Mouse (Mus musculus): ENCODE data around the gene Sema3e.

Gene Sema3e

DNA sequence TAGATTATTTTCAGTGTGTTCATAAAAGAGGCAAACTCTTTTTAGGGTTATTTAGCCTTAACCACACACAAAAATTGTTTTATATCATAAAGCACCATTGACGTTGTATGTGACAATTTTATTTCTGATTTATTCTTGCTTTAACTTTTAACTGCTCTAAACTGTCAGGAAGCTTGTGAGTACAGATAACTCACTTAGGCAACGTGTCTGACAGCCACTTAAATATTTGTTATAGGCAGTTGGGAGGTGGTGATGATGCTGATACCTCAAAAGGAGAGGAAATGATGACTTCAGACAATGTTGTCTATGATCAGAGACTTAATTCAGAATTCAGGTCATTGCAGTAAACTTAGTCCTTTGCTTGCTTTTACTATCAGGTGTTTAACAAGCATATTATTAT is 181.7 kb downstream of the Sema3e start:
- no peak for ATAC-seq (ENCODE audit: low TSS enrichment)

DNA sequence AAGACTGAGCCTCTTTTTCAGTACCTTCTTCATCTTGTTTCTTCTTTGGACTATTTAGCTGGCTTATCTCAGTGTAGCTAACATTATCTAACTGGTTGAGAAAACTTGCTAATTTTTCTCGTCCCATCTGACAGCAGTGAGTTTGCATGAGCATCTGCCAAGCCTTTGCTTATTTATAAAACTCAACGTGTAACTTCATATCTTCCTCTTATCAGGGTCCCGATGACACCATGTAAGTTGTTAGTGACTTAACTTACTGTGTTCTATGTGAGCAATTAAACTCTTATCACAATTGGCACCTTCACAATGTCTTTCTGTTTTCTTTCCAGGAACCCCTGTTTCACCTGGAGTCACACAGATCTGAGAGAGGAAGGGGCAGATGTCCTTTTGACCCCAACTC is 184.9 kb downstream of the Sema3e start:
- ATAC-seq (ENCODE audit: low TSS enrichment) = no peak

DNA sequence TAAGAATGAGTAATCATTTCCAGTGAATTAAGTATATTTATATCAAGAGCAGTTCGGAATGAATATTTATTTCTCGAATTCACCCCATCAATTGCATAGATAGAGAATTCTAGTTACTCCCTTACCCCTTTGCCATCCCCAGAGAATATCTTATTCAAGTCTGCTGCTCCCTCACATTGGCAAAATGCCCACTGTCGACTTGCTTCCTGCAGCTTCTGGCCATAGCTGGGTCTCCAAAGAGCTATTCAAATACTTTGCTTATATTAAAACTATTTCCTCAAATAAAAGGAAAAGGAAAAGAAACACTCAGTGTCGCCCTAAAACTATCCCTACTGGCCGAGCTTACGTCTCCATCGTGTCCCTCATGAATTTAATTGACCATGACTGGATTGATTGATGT is 191.1 kb downstream of the Sema3e start:
- no peak for ATAC-seq (ENCODE audit: low TSS enrichment)

DNA sequence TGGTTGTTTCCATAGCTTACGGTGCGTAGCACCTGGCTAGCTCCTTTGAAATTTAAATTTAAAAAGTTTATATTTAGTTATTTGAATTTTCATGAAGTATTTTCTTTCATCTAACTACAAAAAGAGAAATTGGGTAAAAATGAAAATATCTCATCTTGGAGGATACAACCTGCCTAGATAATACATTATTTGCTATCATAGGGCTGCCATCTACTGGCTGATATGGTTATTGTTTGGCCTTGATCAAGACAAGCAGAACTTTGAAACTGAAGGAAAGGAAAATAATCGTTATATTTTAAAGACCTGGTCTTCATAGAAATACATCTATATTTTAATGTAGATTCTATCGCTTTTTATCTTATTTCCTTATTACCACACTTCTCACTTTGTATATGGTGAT is 193.6 kb downstream of the Sema3e start:
- peak; percentile 90 for ATAC-seq (ENCODE audit: low TSS enrichment)

DNA sequence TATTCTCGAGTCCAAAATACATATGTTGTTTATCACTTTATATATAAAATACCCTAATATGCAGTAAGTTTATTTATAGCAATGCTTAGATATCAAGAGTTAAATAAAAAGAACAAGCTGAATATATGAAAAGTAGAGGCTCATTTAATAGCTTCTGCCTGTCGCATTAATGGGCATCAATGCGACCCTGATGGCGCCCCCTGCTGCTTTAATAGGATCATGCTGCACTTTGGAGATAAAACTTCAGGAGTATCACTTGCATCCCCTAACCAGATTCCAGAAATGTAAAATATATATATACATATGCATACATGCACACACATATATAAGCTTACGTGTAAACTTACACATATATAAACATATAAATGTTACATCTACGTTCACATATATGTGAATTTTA is 199.4 kb downstream of the Sema3e start:
- no peak for ATAC-seq (ENCODE audit: low TSS enrichment)

DNA sequence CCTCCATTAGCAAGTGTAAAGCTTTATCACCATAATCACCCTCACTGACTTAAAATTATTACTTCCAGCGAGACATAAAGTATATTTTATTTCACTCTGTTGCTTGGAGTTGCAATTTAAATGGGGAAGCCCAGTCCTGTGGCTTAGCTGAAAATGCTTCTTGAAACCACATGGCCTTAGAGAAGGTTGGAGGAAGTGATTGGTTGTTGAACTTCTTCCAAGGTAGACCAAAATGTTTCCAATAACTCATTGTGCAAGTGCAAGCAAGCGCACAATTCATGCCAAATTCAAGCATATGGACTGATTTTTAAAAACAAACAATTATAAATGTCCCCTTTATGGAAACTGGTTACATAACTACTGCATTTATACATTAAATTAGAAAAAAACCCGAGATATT is 206.0 kb downstream of the Sema3e start:
- no peak for ATAC-seq (ENCODE audit: low TSS enrichment)

DNA sequence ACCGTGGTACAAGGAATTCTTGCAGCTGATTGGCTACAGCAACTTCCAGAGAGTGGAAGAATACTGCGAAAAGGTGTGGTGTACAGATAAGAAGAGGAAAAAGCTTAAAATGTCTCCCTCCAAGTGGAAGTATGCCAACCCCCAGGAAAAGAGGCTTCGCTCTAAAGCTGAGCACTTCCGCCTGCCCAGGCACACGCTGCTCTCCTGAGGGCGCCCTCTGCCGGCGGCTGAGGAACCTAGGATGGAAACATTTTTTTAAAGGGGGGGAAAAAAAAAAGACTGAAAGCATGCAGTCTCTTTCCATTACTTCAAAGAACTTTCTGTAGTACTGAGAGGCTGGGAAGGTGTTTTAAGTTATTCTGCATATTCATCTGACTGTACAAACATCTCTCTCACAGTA is 227.5 kb downstream of the Sema3e start:
- peak; percentile 50; the same call in 1 of the 2 replicates for ATAC-seq (ENCODE audit: low TSS enrichment)

DNA sequence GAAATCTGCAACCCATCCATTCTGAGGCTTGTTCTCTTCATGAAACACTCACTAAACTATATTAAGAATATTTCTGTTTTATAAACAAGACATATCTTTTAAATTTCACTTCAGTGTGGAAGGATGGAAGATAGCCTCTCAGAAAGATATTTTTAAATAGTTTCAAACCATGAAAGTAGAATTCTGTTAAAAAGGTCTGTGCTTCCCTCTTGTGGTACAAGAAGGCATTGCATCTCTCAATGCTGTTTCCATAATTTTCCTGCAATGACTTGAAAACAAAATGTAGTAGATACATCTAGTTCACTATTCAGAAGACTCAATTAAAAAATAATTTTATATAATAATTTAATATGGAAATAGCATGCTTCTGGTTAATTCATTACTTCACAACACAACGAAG is 228.3 kb downstream of the Sema3e start:
- ATAC-seq (ENCODE audit: low TSS enrichment) = peak; percentile 41; the same call in 1 of the 2 replicates

DNA sequence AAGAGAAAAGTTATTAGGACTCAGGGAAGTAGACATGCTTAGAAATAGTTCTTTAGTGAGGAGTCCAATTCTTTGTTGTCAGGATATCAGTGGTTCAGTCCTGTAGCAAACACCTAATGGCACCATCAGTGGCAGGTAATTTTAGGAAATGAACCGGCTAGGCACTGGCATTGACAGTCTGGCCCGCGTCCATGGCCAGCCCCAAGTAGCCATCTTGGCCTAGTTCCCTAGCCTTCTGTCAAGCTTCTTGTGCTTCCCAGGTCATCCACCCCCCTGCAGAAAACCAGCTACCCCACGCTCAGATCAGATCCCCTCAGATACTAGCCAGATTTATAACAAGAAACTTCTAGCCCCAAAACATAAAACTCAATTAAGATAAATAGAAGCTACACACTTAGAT is 235.1 kb downstream of the Sema3e start:
- ATAC-seq (ENCODE audit: low TSS enrichment) = no peak

DNA sequence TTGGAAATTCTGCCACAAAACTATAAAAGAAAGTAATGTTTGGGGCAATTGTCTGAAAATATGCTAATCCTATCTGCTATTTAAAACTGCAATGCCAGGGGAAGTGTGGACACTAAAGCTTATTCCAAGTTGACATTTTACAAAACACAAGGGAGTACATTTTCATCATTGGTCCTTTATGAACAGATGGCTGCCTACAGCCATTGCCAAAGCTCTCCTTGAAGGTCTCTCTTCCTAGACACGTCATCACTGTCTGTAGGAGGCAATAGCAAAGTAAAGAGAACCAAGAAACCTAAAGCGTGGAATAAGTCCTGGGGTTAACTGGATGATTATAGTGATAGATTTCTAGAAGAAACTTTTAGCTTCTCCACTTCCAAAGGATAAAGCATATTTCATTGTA is 242.3 kb downstream of the Sema3e start:
- ATAC-seq (ENCODE audit: low TSS enrichment) = peak; percentile 78

Measured in frontal cortex, adult (tissue).